Mouse (Mus musculus) intestine, embryonic 16.5 days (tissue): ENCODE measurements around the gene Opcml. TPM values are rescaled to one million over a fixed set of nuclear protein-coding genes. Genes with fewer than 3 reads are reported as not detected.

ENCODE experiments used
- ATAC-seq: fragments of 200-750 bp; cut with Nextera tagmentation; 2 replicates; pipeline ENCODE4 v1.8.0; 2017; ENCODE audit warnings: moderate TSS enrichment, moderate library complexity
- H3K27ac ChIP-seq: fragments of 300-500 bp; sonication (generic); 2 replicates; pipeline ENCODE4 v1.5.1; 2014; ENCODE audit warnings: mild to moderate bottlenecking, low read length
- H3K27me3 ChIP-seq: fragments of 300-500 bp; sonication (generic); replicated peaks from 2 replicates; pipeline ENCODE4 v1.6.1; 2014; ENCODE audit warnings: low read length, control low read depth, mixed read lengths; ENCODE audit not compliant: control insufficient read depth, insufficient read depth
- H3K36me3 ChIP-seq: fragments of 300-500 bp; sonication (generic); 2 replicates; pipeline ENCODE4 v1.6.1; 2014; ENCODE audit warnings: low read length, control low read depth; ENCODE audit not compliant: control insufficient read depth, insufficient read depth
- H3K4me1 ChIP-seq: fragments of 300-500 bp; sonication (generic); 2 replicates; pipeline ENCODE4 v1.6.1; 2014; ENCODE audit warnings: low read length, control low read depth, mixed read lengths; ENCODE audit not compliant: control insufficient read depth, insufficient read depth
- H3K4me2 ChIP-seq: fragments of 300-500 bp; sonication (generic); 2 replicates; pipeline ENCODE4 v1.6.1; 2014; ENCODE audit warnings: low read depth, low read length, control low read depth
- H3K4me3 ChIP-seq: fragments of 300-500 bp; sonication (generic); 2 replicates; pipeline ENCODE4 v1.5.1; 2014; ENCODE audit warnings: mild to moderate bottlenecking, low read length
- H3K9ac ChIP-seq: fragments of 300-500 bp; sonication (generic); 2 replicates; pipeline ENCODE4 v1.6.1; 2014; ENCODE audit warnings: low read depth, low read length
- H3K9me3 ChIP-seq: fragments of 300-500 bp; sonication (generic); 2 replicates; pipeline ENCODE4 v1.6.1; 2016; ENCODE audit warnings: low read length, control low read depth; ENCODE audit not compliant: control insufficient read depth
- WGBS: fragments of 180-500 bp; shearing (Covaris S2); extraction: QIAGEN DNeasy Blood & Tissue Kit; methylation state at CpG from one replicate; pipeline ENCODE4 v1.1.7; 2014; 5-methylcytosine and 5-hydroxymethylcytosine counted together
- polyA plus RNA-seq: library from polyadenylated mRNA; unstranded; fragments of >200 nt; fragmentation: Nextera tagmentation; extraction: Ambion mirVana; gene quantifications from 2 replicates; pipeline ENCODE4 v1.2.1, GENCODE M21; 2015

Gene Opcml
- polyA plus RNA-seq, 1 experiment from 2014 or later, result 3.1 TPM

DNA sequence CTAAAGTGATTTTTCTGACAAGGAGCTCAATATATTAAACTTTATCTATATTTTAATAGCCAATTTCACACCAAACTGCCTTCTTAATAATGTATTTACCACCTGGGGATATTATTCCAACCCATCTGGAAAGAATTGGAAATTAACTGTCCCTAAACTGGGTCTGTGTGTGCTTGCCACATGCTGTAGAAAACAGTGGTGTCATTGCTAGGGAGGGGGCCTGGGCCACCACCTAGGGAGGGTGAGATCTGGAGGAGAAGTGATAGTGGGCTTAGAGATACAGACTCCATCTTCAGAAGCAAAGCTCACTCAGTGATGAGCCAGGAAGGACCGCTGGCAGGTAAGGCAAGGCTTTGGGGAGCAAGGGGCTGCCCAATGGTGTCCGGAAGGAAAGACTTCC, 537.9 kb downstream of the Opcml start:
- no peak for ATAC-seq

DNA sequence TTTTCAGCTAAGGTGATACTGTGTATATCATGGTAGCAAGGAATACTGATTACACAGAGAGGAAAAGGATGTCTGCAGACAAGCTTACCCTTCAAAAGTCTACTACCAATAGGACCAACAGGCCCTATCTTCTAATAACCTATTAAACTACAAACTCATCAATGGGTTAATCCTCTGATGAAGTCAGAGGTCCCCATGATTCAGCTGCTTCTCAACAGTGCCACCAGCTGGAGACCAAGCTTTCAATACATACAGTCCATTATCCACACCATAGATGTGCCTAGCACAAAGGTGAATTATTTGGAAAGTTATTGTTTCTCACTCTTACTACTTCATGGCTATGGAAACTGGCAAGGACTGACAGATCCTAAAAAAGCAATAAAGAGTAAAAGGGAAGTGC, 538.9 kb downstream of the Opcml start:
- no peaks in the 10 kb centered on the region for H3K4me1 ChIP-seq
- H3K27me3 ChIP-seq, result no peaks in the 10 kb centered on the region
- H3K27ac ChIP-seq, result no peak overlapping the region
- no peak overlapping the region for H3K4me2 ChIP-seq
- H3K36me3 ChIP-seq, result no peaks in the 10 kb centered on the region
- H3K9ac ChIP-seq, result no peak overlapping the region
- no peaks in the 10 kb centered on the region for H3K9me3 ChIP-seq
- no peak for ATAC-seq
- H3K4me3 ChIP-seq, result no peak overlapping the region

More for the DNA sequence above, 537.9 kb downstream of the Opcml start:
- Histone ChIP-seq H3K36me3 (no peaks in the 10 kb centered on the region), H3K9ac (no peak overlapping the region), H3K9me3 (no peaks in the 10 kb centered on the region), H3K4me3 (no peak overlapping the region), H3K4me2 (no peak overlapping the region), H3K27ac (no peak overlapping the region), H3K4me1 (no peaks in the 10 kb centered on the region), H3K27me3 (no peaks in the 10 kb centered on the region)
- 89% methylated on average over 2 of the region's 2 CpGs for WGBS

DNA sequence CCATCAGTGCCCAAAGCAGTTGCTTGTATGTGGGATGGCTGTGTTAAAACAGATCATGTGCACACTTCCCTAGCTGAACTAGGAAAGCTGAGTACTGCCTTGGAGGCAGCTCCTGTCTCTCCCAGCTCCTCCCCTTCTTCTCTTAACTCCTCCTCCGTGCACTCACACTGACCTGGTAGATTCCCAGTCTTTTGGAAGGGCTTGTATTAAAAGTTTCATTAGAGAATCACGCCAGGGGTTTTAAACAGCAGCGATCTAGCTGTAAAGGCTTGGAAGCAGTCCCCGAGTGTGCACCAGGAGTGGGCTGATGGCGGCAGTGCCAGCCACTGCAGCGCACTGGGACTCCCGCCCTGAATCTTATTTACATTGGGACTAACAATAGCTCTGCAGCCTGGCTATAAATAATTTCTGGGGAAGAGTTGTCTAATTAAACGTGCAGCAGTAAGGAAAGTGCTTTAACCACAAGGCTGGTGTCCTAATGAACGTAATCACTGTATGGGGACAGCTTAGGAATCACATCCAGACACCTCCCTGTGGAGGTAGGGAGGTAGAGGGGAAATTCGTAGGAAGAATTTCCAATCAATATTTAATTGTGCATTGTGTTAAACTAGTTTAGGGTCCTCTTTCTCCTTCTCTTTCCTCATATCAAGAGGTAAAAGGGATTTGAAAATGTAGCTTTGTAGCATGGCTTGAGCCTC, 546.1 kb downstream of the Opcml start:
- Histone ChIP-seq H3K4me2 (peak overlapping the region; percentile 11), H3K36me3 (no peaks in the 10 kb centered on the region), H3K4me1 (peaks cover 3% of the 10 kb centered on the region; the same call in 1 of the 2 replicates), H3K27ac (no peak overlapping the region), H3K9me3 (no peaks in the 10 kb centered on the region), H3K9ac (no peak overlapping the region), H3K27me3 (no peaks in the 10 kb centered on the region), H3K4me3 (no peak overlapping the region)
- peak; percentile 52; the same call in 1 of the 2 replicates for ATAC-seq
- WGBS, result 8% methylated on average over 10 of the region's 10 CpGs

DNA sequence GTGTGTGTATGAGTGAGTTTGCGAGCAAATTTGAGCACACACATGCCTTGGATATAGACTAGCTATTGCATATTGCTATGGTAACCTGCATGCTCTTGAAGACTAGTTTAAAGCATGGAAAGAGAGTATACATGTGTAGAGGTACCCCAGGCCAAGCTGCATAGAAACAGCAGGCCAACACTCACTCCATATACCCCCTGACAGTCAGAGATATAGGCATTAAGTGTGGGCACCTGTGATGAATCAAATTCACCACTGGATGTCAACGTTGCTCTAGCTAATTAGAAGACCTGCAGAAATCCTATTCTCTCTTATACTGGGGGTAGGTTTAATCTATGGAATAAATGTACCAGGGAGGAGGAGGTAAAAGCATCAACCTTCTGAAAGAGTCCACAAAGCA, 547.3 kb downstream of the Opcml start:
- Histone ChIP-seq H3K27me3 (no peaks in the 10 kb centered on the region), H3K9me3 (no peaks in the 10 kb centered on the region), H3K4me2 (no peak overlapping the region), H3K4me1 (peaks cover 3% of the 10 kb centered on the region; the same call in 1 of the 2 replicates), H3K36me3 (no peaks in the 10 kb centered on the region), H3K27ac (no peak overlapping the region), H3K4me3 (no peak overlapping the region), H3K9ac (no peak overlapping the region)
- ATAC-seq, result no peak
- 71% methylated on average over 2 of the region's 2 CpGs for WGBS

DNA sequence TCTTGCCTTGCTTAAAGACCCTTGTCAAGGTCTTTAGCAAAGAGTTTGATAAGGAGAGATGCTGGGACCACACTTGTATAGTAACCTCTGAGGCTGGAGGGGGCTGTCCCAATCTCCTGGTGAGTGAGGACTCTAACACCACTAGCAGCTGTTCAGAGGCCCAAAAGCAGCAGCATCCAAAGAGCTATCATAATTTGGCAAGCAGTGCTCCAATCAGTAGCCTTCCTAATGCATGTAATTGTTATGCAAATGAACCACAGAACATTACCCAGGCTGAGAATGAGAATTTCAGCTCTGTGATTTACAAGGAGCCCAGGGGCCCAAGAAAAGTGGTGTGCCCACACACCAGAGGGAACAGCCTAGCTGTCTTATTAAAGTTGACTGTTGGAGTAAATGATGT, 564.4 kb downstream of the Opcml start:
- no peaks in the 10 kb centered on the region for H3K9me3 ChIP-seq
- no peak overlapping the region for H3K4me2 ChIP-seq
- no peak overlapping the region for H3K9ac ChIP-seq
- H3K4me1 ChIP-seq, result no peaks in the 10 kb centered on the region
- no peak overlapping the region for H3K27ac ChIP-seq
- H3K27me3 ChIP-seq, result no peaks in the 10 kb centered on the region
- H3K4me3 ChIP-seq, result no peak overlapping the region
- no peaks in the 10 kb centered on the region for H3K36me3 ChIP-seq
- ATAC-seq, result no peak

DNA sequence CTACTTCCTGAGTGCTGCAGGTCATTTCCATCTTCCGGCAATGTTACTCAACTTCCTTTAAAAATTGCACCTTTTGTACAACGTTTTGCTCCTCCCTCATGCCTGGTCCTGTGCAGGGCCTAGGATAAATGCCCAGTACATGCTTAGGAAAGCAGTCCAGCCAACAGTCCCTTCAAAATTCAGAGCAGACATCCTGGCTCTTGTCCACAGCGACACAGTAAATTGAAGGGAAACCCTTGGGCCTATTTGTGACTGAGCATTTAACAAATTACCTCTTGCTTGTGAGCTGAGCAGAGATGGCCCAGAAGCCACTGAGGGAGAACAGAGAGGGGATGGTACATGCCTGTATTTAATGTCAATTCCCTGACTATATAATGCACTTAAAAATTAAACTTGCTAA, 567.4 kb downstream of the Opcml start:
- 66% methylated on average over 3 of the region's 3 CpGs for WGBS
- Histone ChIP-seq H3K27ac (no peak overlapping the region), H3K27me3 (no peaks in the 10 kb centered on the region), H3K36me3 (no peaks in the 10 kb centered on the region), H3K9me3 (no peaks in the 10 kb centered on the region), H3K4me1 (no peaks in the 10 kb centered on the region), H3K4me2 (no peak overlapping the region), H3K9ac (no peak overlapping the region), H3K4me3 (no peak overlapping the region)
- no peak for ATAC-seq

DNA sequence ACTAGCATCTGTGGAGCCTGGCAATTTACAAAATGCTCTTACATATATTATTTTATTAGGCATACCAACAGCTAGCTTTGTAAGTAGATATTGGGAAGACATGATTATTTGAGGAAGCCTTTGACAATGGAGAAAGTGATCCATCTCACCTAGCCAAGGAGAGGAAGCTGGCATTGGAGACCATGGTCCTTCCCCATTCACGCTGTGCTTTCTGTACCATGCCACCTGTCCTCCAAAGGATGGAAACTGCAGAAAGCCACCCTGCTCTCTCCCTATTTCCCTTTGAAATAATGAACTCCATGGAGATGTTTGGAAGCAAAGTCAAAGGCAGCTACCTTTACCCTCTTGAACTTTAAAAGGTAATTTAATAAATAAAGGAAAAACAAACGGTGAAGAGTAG, 570.1 kb downstream of the Opcml start:
- Histone ChIP-seq H3K4me1 (no peaks in the 10 kb centered on the region), H3K9me3 (no peaks in the 10 kb centered on the region), H3K27ac (no peak overlapping the region), H3K4me2 (no peak overlapping the region), H3K9ac (no peak overlapping the region), H3K27me3 (no peaks in the 10 kb centered on the region), H3K36me3 (no peaks in the 10 kb centered on the region), H3K4me3 (no peak overlapping the region)
- 69% methylated on average over 2 of the region's 2 CpGs for WGBS
- ATAC-seq, result no peak

DNA sequence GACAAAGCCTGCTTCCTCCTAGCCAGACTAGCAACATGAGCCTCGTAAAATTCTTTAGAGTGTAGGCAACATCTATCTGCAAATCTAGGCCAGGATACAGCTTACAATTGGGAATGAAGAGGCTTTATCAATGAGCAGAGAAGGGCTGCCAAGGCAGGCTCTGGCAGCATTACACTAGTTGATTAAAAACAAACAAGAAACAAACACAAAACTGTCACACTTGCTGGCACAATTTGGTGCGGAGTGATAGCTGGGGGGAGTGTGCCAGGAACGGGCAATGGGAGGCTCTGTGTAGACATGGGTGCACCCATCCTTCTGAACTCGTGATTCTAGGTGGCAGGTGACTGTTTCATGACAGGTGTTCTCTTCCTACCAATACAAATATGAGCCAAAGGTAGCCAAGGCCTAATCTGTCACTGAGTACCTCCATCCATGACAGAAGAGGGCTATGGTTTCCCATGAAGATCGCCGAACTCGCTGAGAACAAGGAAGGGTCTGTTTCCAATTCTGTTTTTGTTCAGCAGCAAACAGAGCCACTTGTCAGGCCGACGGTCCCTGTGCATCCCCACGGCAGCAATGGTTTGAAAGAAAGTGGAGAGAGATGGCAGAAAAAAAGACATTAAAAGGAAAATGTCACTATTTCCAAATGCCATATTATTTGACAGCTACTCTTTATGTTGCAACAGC, 574.0 kb downstream of the Opcml start:
- Histone ChIP-seq H3K27ac (no peak overlapping the region), H3K27me3 (no peaks in the 10 kb centered on the region), H3K36me3 (no peaks in the 10 kb centered on the region), H3K4me1 (no peaks in the 10 kb centered on the region), H3K9ac (no peak overlapping the region), H3K4me3 (no peak overlapping the region), H3K4me2 (no peak overlapping the region), H3K9me3 (no peaks in the 10 kb centered on the region)
- 79% methylated on average over 10 of the region's 10 CpGs for WGBS
- no peak for ATAC-seq

DNA sequence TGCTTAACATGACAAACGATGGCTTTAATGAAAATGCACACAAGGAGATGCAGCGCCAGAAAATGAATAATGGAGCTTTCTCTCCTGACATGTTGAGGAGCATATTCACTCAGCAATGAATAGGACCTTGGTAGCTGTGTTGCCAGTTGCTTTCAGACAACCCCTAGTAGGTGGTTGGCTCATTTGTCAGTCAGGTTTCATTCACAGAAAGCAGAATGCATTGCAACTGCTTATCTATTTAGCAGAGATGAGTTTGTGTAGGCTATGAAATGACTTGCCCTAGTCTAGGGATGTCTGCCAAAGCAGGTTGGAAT, 574.5 kb downstream of the Opcml start:
- Histone ChIP-seq H3K4me1 (no peaks in the 10 kb centered on the region), H3K4me2 (no peak overlapping the region), H3K9me3 (no peaks in the 10 kb centered on the region), H3K27ac (no peak overlapping the region), H3K36me3 (no peaks in the 10 kb centered on the region), H3K27me3 (no peaks in the 10 kb centered on the region), H3K9ac (no peak overlapping the region), H3K4me3 (no peak overlapping the region)
- WGBS, result 74% methylated on average over 2 of the region's 2 CpGs
- no peak for ATAC-seq
